Mouse (Mus musculus): ENCODE results near the gene Slc26a3. TPM values are rescaled to one million over a fixed set of nuclear protein-coding genes. Genes with fewer than 3 reads are reported as not detected.

The Slc26a3 gene
- polyA plus RNA-seq, 1 experiment from 2014 or later: not detected

DNA sequence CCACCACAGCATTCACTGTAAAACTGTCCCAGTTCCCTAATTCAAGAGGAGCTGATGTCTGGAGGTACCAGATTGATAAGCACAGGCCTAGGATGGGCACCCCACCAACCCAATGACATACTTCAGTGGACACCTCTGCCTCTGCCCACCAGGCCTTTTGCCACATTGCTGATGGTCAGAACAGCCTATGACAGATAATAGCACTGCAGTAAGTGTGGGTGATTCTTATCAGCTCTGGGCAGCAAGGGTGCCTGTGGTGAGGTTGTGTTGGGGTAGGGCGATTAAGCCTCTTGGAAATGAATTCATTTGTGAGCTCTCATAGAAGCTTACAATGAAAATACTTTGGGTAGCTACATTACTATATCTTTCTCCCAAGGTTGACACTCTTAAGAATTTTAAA lies 5.2 kb downstream of the Slc26a3 start:
- no peaks in the 10 kb centered on the region for H3K9me3 ChIP-seq (replicated peaks; ENCODE audit: control insufficient read depth, low read length)
- H3K27ac ChIP-seq (replicated peaks; ENCODE audit: low read depth, low read length): no peak overlapping the region
- H3K27me3 ChIP-seq (ENCODE audit: control insufficient read depth, insufficient read depth, low read length): no peaks in the 10 kb centered on the region
- DNase-seq (ENCODE audit: low spot score): no peak
- no peak overlapping the region for H3K4me3 ChIP-seq (ENCODE audit: low read depth, low read length)
- no peak overlapping the region for H3K9ac ChIP-seq (replicated peaks; ENCODE audit: low read length)
- no peak for ATAC-seq (replicated peaks; ENCODE audit: insufficient number of reproducible peaks, low FRiP score, low TSS enrichment, low read depth)
- 78% methylated on average over 1 of the region's 1 CpGs for WGBS
- H3K4me1 ChIP-seq (ENCODE audit: control insufficient read depth, insufficient read depth, low read length): no peaks in the 10 kb centered on the region
- no peak overlapping the region for H3K4me2 ChIP-seq (ENCODE audit: low read depth, low read length)
- H3K36me3 ChIP-seq (replicated peaks; ENCODE audit: control insufficient read depth, insufficient read depth, low read depth, low read length): no peaks in the 10 kb centered on the region

DNA sequence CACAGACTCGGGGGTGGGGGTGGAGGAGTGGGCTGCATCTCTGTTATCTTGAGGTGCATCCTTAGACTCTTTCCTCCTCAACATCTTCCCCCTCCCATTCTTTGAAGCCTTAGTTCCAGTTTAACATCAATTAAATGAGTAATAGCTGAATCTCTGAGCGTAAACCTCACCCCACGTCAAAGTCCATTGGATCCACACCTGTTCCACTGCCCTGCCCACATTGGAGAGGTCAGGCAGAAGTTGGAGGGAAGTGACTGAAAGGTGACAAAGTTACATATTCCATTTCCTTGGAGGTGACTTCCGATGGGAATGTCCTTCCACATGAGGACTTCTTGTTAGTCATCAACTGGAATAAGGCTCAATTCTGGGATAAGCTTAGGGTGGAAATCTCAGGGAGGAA lies 7.0 kb downstream of the Slc26a3 start:
- Histone ChIP-seq H3K36me3 (replicated peaks; ENCODE audit: control insufficient read depth, insufficient read depth, low read depth, low read length) (no peaks in the 10 kb centered on the region), H3K9ac (replicated peaks; ENCODE audit: low read length) (no peak overlapping the region), H3K27ac (replicated peaks; ENCODE audit: low read depth, low read length) (no peak overlapping the region), H3K4me2 (ENCODE audit: low read depth, low read length) (no peak overlapping the region), H3K4me3 (ENCODE audit: low read depth, low read length) (no peak overlapping the region), H3K4me1 (ENCODE audit: control insufficient read depth, insufficient read depth, low read length) (no peaks in the 10 kb centered on the region), H3K9me3 (replicated peaks; ENCODE audit: control insufficient read depth, low read length) (no peaks in the 10 kb centered on the region), H3K27me3 (ENCODE audit: control insufficient read depth, insufficient read depth, low read length) (no peaks in the 10 kb centered on the region)
- DNase-seq (ENCODE audit: low spot score): no peak
- 91% methylated on average over 4 of the region's 4 CpGs for WGBS
- ATAC-seq (replicated peaks; ENCODE audit: insufficient number of reproducible peaks, low FRiP score, low TSS enrichment, low read depth): no peak

GRCm38 (mm10) chr12:31400821-31401220 lies 10.2 kb downstream of the Slc26a3 start:
- no peak overlapping the region for H3K27ac ChIP-seq (replicated peaks; ENCODE audit: low read depth, low read length)
- 88% methylated on average over 1 of the region's 1 CpGs for WGBS
- no peaks in the 10 kb centered on the region for H3K27me3 ChIP-seq (ENCODE audit: control insufficient read depth, insufficient read depth, low read length)
- no peaks in the 10 kb centered on the region for H3K9me3 ChIP-seq (replicated peaks; ENCODE audit: control insufficient read depth, low read length)
- no peaks in the 10 kb centered on the region for H3K4me1 ChIP-seq (ENCODE audit: control insufficient read depth, insufficient read depth, low read length)
- ATAC-seq (replicated peaks; ENCODE audit: insufficient number of reproducible peaks, low FRiP score, low TSS enrichment, low read depth) (no peak), DNase-seq (ENCODE audit: low spot score) (no peak)
- H3K4me2 ChIP-seq (ENCODE audit: low read depth, low read length): no peak overlapping the region
- H3K4me3 ChIP-seq (ENCODE audit: low read depth, low read length): no peak overlapping the region
- H3K9ac ChIP-seq (replicated peaks; ENCODE audit: low read length): no peak overlapping the region
- no peaks in the 10 kb centered on the region for H3K36me3 ChIP-seq (replicated peaks; ENCODE audit: control insufficient read depth, insufficient read depth, low read depth, low read length)

DNA sequence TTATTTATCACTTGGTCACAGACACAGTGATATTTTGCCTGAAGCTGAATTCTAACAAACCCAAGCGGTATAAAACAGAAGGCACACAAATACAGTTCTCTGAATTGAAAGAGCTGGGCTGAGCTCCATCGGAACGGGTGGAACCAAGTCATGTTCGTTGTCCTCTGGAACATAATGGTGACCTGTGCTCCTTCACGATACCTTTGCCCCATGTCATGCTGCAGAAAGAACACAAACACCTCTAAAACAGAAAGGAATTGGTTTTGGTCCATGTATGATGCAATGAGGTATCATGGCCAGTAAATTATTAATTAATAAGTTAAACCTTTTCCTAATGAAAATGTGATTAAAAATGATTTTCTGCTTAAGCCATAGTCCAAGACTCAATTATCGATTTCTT lies 11.3 kb downstream of the Slc26a3 start:
- 89% methylated on average over 6 of the region's 6 CpGs for WGBS
- no peak for ATAC-seq (replicated peaks; ENCODE audit: insufficient number of reproducible peaks, low FRiP score, low TSS enrichment, low read depth)

DNA sequence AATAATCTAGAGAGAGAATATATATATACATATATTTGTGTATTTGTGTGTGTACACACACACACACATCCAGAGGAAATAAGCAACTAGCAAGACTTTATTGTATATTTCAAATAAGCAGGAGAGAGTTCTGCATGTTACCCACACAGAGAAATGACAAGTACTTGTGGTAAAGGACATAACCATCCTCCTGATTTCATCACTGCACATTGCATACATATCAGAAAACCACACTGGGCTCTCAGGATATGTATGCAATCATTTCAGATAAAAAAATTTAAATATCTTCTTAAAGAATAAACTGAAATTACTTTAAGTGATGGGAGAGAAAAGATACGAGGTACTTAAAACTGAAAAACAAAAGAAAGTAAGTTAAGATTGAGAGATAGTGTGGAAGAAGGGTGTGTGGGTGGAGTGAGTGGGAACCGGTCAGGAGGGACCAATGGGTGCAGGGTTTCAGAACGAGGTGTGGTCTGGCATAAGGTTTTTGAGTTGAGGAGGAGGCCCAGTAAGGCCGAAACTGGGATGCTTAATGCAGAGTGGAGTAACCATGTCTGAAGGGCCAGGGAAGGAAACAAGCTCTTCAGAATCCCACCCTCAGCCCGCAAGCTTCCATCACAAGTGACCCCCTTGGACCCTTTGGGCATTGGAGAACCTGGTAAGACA lies 14.0 kb downstream of the Slc26a3 start:
- H3K4me2 ChIP-seq (ENCODE audit: low read depth, low read length): no peak overlapping the region
- H3K9me3 ChIP-seq (replicated peaks; ENCODE audit: control insufficient read depth, low read length): no peaks in the 10 kb centered on the region
- H3K4me3 ChIP-seq (ENCODE audit: low read depth, low read length): no peak overlapping the region
- no peak for DNase-seq (ENCODE audit: low spot score)
- no peaks in the 10 kb centered on the region for H3K36me3 ChIP-seq (replicated peaks; ENCODE audit: control insufficient read depth, insufficient read depth, low read depth, low read length)
- no peak overlapping the region for H3K27ac ChIP-seq (replicated peaks; ENCODE audit: low read depth, low read length)
- no peaks in the 10 kb centered on the region for H3K27me3 ChIP-seq (ENCODE audit: control insufficient read depth, insufficient read depth, low read length)
- WGBS: 81% methylated on average over 5 of the region's 5 CpGs
- no peaks in the 10 kb centered on the region for H3K4me1 ChIP-seq (ENCODE audit: control insufficient read depth, insufficient read depth, low read length)
- no peak overlapping the region for H3K9ac ChIP-seq (replicated peaks; ENCODE audit: low read length)
- ATAC-seq (replicated peaks; ENCODE audit: insufficient number of reproducible peaks, low FRiP score, low TSS enrichment, low read depth): no peak

More for the DNA sequence above, 11.3 kb downstream of the Slc26a3 start:
- Histone ChIP-seq H3K9me3 (replicated peaks; ENCODE audit: control insufficient read depth, low read length) (no peaks in the 10 kb centered on the region), H3K27ac (replicated peaks; ENCODE audit: low read depth, low read length) (no peak overlapping the region), H3K9ac (replicated peaks; ENCODE audit: low read length) (no peak overlapping the region), H3K4me1 (ENCODE audit: control insufficient read depth, insufficient read depth, low read length) (no peaks in the 10 kb centered on the region), H3K4me3 (ENCODE audit: low read depth, low read length) (no peak overlapping the region), H3K27me3 (ENCODE audit: control insufficient read depth, insufficient read depth, low read length) (no peaks in the 10 kb centered on the region), H3K4me2 (ENCODE audit: low read depth, low read length) (no peak overlapping the region), H3K36me3 (replicated peaks; ENCODE audit: control insufficient read depth, insufficient read depth, low read depth, low read length) (no peaks in the 10 kb centered on the region)
- DNase-seq (ENCODE audit: low spot score): no peak

DNA sequence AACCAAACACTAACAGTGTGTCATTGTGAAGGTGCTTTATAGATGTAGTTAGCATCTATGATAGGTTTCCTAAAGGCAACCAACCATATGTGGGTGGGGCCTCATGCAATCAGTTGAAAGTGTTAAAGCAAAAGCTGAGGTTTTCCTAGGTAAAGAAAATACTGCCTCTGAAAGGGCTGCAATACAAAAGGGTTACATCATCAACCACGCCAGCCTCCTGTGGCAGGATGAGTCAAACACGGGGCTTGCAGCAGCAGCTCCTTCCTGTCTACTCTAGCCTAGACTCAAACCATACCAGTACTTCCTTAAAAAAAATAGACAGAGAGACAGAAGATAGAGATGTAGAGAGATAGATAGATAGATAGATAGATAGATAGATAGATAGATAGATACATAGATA lies 25.3 kb downstream of the Slc26a3 start:
- no peak overlapping the region for H3K9ac ChIP-seq (replicated peaks; ENCODE audit: low read length)
- ATAC-seq (replicated peaks; ENCODE audit: insufficient number of reproducible peaks, low FRiP score, low TSS enrichment, low read depth) (no peak), DNase-seq (ENCODE audit: low spot score) (no peak)
- no peaks in the 10 kb centered on the region for H3K9me3 ChIP-seq (replicated peaks; ENCODE audit: control insufficient read depth, low read length)
- H3K27me3 ChIP-seq (ENCODE audit: control insufficient read depth, insufficient read depth, low read length): no peaks in the 10 kb centered on the region
- no peaks in the 10 kb centered on the region for H3K36me3 ChIP-seq (replicated peaks; ENCODE audit: control insufficient read depth, insufficient read depth, low read depth, low read length)
- H3K4me1 ChIP-seq (ENCODE audit: control insufficient read depth, insufficient read depth, low read length): no peaks in the 10 kb centered on the region
- no peak overlapping the region for H3K4me2 ChIP-seq (ENCODE audit: low read depth, low read length)
- no peak overlapping the region for H3K4me3 ChIP-seq (ENCODE audit: low read depth, low read length)
- H3K27ac ChIP-seq (replicated peaks; ENCODE audit: low read depth, low read length): no peak overlapping the region
- WGBS: 76% methylated on average over 2 of the region's 2 CpGs

GRCm38 (mm10) chr12:31421901-31422574 lies 31.4 kb downstream of the Slc26a3 start:
- H3K27ac ChIP-seq (replicated peaks; ENCODE audit: low read depth, low read length): no peak overlapping the region
- WGBS: 76% methylated on average over 3 of the region's 3 CpGs
- ATAC-seq (replicated peaks; ENCODE audit: insufficient number of reproducible peaks, low FRiP score, low TSS enrichment, low read depth) (no peak), DNase-seq (ENCODE audit: low spot score) (no peak)
- no peak overlapping the region for H3K4me2 ChIP-seq (ENCODE audit: low read depth, low read length)
- no peak overlapping the region for H3K9ac ChIP-seq (replicated peaks; ENCODE audit: low read length)
- H3K27me3 ChIP-seq (ENCODE audit: control insufficient read depth, insufficient read depth, low read length): no peaks in the 10 kb centered on the region
- no peak overlapping the region for H3K4me3 ChIP-seq (ENCODE audit: low read depth, low read length)
- no peaks in the 10 kb centered on the region for H3K9me3 ChIP-seq (replicated peaks; ENCODE audit: control insufficient read depth, low read length)
- no peaks in the 10 kb centered on the region for H3K4me1 ChIP-seq (ENCODE audit: control insufficient read depth, insufficient read depth, low read length)
- no peaks in the 10 kb centered on the region for H3K36me3 ChIP-seq (replicated peaks; ENCODE audit: control insufficient read depth, insufficient read depth, low read depth, low read length)

DNA sequence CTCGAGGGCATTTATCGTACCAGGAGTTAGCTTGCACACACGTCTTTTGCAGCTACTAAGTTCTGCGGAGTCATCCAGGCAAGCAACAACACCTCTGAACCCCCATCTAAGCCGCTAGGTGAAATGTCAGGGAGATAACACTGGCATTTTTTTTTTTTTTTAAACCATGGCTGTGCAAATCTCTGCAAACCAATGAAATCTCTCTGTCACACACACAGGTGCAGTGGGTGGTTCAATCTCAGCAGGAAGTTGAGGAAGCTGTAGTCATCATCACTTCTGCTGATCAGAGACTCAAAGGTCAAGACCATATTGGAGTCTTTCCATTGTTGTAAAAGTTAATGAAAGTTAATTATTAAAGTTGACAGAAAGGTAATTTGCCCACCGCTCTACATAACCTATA lies 47.1 kb downstream of the Slc26a3 start:
- no peak overlapping the region for H3K4me2 ChIP-seq (ENCODE audit: low read depth, low read length)
- DNase-seq (ENCODE audit: low spot score) (no peak), ATAC-seq (replicated peaks; ENCODE audit: insufficient number of reproducible peaks, low FRiP score, low TSS enrichment, low read depth) (no peak)
- H3K27me3 ChIP-seq (ENCODE audit: control insufficient read depth, insufficient read depth, low read length): no peaks in the 10 kb centered on the region
- no peaks in the 10 kb centered on the region for H3K9me3 ChIP-seq (replicated peaks; ENCODE audit: control insufficient read depth, low read length)
- H3K4me1 ChIP-seq (ENCODE audit: control insufficient read depth, insufficient read depth, low read length): no peaks in the 10 kb centered on the region
- H3K9ac ChIP-seq (replicated peaks; ENCODE audit: low read length): no peak overlapping the region
- 69% methylated on average over 6 of the region's 6 CpGs for WGBS
- H3K36me3 ChIP-seq (replicated peaks; ENCODE audit: control insufficient read depth, insufficient read depth, low read depth, low read length): no peaks in the 10 kb centered on the region
- H3K4me3 ChIP-seq (ENCODE audit: low read depth, low read length): no peak overlapping the region
- H3K27ac ChIP-seq (replicated peaks; ENCODE audit: low read depth, low read length): no peak overlapping the region

Data from embryonic facial prominence, embryonic 11.5 days (tissue).